Mouse (Mus musculus) forebrain, postnatal 0 days (tissue): Measurements from ENCODE around the gene Sp6. TPM values are rescaled to one million over a fixed set of nuclear protein-coding genes. Genes with fewer than 3 reads are reported as not detected.

ENCODE experiments used
- ATAC-seq: fragments of 200-750 bp; cut with Nextera tagmentation; 2 replicates; pipeline ENCODE4 v1.8.0; 2017; ENCODE audit warnings: mild to moderate bottlenecking, moderate library complexity
- DNase-seq: peaks from one replicate; pipeline ENCODE4 v3.0.0-alpha.2; 2015
- H3K27ac ChIP-seq: fragments of 300-500 bp; sonication (generic); 2 replicates; pipeline ENCODE4 v1.5.1; 2014; ENCODE audit warnings: low read depth, mild to moderate bottlenecking, antibody characterized with exemption, low read length, moderate library complexity, mixed read lengths
- H3K27me3 ChIP-seq: fragments of 300-500 bp; sonication (generic); 2 replicates; pipeline ENCODE4 v1.6.1; 2014; ENCODE audit warnings: mild to moderate bottlenecking, low read length, mixed read lengths; ENCODE audit not compliant: insufficient read depth
- H3K36me3 ChIP-seq: fragments of 300-500 bp; sonication (generic); 2 replicates; pipeline ENCODE4 v1.6.1; 2014; ENCODE audit warnings: mild to moderate bottlenecking, moderate library complexity; ENCODE audit not compliant: insufficient read depth
- H3K4me1 ChIP-seq: fragments of 300-500 bp; sonication (generic); 2 replicates; pipeline ENCODE4 v1.6.1; 2014; ENCODE audit warnings: antibody characterized with exemption; ENCODE audit not compliant: insufficient read depth
- H3K4me2 ChIP-seq: fragments of 300-500 bp; sonication (generic); 2 replicates; pipeline ENCODE4 v1.6.1; 2014; ENCODE audit warnings: low read depth, mild to moderate bottlenecking, moderate library complexity
- H3K4me3 ChIP-seq: fragments of 300-500 bp; sonication (generic); 2 replicates; pipeline ENCODE4 v1.5.1; 2014; ENCODE audit warnings: low read depth, low read length, mixed read lengths
- H3K9ac ChIP-seq: fragments of 300-500 bp; sonication (generic); 2 replicates; pipeline ENCODE4 v1.6.1; 2014; ENCODE audit warnings: mild to moderate bottlenecking
- H3K9me3 ChIP-seq: fragments of 300-500 bp; sonication (generic); 2 replicates; pipeline ENCODE4 v1.6.1; 2016; ENCODE audit warnings: low read length
- CTCF ChIP-seq: sonication (generic); IDR thresholded peaks from 2 replicates; pipeline ENCODE4 v1.5.1; 2016; ENCODE audit warnings: antibody characterized with exemption, control low read depth, low read depth
- WGBS: fragments of 180-500 bp; shearing (Covaris S2); extraction: QIAGEN DNeasy Blood & Tissue Kit; methylation state at CpG from one replicate; pipeline ENCODE4 v1.1.7; 2014; 5-methylcytosine and 5-hydroxymethylcytosine counted together
- polyA plus RNA-seq: library from polyadenylated mRNA; unstranded; fragments of >200 nt; fragmentation: Nextera tagmentation; extraction: Ambion mirVana; gene quantifications from 2 replicates; pipeline ENCODE4 v1.2.1, GENCODE M21; 2015
- total RNA-seq: library from RNA; depleted of rRNA; stranded (reverse); fragments of >200 nt; gene quantifications from 2 replicates; pipeline ENCODE4 v1.2.3, GENCODE M21; 2014

The Sp6 gene
- total and polyA plus RNA-seq, 2 experiments from 2014 or later = 0.75 to 0.86 TPM

DNA sequence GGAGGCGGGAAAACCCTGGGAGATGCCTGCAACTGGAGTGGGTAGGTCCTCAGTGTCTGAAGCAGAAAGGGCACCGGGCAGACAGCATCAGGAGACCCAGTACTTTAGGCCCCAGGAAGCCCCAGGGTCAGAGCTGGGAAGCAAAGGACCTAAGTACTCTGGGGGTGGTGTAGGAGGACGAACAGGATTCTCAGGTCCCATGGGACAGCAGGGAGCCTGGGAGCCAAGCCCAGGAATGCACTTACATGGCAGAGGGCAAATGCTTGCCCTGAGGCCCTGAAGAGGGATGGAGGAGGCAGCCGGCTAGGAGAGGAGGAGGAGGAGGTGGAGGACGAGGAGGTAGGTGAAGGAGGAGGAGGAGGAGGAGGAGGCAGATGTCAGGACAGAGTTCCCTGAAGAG is 18.2 kb upstream of the Sp6 start:
- H3K9me3 ChIP-seq = no peaks in the 10 kb centered on the region
- H3K4me2 ChIP-seq = no peak overlapping the region
- ATAC-seq = no peak
- no peaks in the 10 kb centered on the region for H3K36me3 ChIP-seq
- H3K9ac ChIP-seq = no peak overlapping the region
- no peak for TF ChIP-seq CTCF
- no peak overlapping the region for H3K27ac ChIP-seq
- WGBS = 24% methylated on average over 5 of the region's 5 CpGs
- no peaks in the 10 kb centered on the region; the same call in 1 of the 2 replicates for H3K4me1 ChIP-seq
- no peak overlapping the region for H3K4me3 ChIP-seq
- no peak for DNase-seq
- no peaks in the 10 kb centered on the region for H3K27me3 ChIP-seq

DNA sequence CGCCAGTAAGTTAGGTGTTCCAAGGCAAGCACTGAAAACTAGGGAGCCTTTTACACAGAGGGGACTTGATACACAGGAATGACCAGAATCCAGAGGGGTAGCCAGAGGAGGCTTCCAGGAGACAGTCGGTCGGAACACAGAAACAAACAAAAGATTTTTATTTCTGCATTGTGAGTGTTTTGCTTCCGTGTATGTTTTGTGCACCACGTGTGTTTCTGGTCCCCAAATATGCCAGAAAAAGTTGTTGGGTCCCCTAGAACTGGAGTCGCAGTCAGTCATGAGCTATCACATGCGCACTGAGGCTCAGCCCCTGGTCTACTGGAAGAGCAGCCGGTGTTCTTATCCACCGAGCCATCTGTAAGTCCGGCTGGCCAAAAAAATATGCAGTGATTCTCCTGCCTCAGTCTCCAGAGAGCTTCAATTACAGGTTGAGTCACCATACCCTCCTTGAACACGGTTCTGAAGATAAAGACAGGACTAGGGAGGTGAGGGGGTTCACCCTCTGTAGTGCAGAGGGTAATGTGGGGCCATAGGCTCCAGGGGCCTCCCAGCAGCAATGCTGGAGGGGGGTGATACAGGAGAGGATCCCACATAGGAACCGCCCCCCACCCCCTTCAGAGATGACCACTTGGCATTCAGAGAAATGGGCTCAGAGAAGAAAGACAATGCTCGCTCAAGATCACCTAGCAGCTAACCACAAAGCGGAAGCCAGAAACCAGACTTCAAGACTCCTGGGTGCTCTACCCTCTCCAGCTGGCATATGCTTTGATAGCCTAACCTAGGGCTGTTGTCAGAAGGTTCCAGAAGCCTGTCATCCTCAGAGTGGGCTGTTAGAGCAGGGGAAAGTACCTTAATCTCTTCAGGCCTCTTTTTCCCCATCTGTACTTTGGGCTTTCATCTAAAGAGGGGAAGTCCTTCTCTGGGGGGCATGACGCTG is 17.1 kb upstream of the Sp6 start:
- Histone ChIP-seq H3K4me3 (no peak overlapping the region), H3K4me2 (no peak overlapping the region), H3K27ac (no peak overlapping the region), H3K4me1 (no peaks in the 10 kb centered on the region; the same call in 1 of the 2 replicates), H3K9me3 (no peaks in the 10 kb centered on the region), H3K36me3 (no peaks in the 10 kb centered on the region), H3K9ac (no peak overlapping the region), H3K27me3 (no peaks in the 10 kb centered on the region)
- ATAC-seq (no peak), DNase-seq (no peak)
- WGBS = 78% methylated on average over 15 of the region's 15 CpGs
- no peak for TF ChIP-seq CTCF

DNA sequence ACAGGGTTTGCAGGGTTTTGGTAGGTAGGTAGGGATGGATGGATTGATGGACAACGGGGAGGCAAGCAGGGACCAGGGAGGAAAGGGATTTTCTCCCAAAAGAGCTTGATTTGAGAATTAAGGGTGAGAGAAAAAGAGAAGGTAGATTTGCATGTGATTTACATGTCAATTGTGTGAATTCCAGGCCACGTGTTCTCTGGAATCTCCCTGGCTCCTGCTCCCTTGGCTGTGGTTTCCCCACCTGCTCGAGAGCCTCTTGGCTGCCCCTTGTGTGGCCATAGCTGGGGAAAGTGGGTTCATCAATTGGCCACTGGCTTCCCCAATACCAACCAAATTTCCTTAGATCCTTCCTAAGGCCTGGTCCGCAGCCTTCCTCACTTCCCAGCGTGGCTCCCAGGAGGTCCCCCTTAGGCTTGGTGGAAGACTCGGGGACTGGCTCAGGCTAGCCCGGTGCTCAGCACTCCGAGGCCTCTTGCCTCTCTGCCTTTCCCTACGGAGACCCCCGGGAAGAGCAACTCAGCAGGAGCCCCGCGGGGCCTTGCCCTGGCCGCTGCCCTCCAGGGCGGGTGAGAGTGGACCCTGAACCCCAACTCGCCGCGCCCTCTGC is 16.3 kb upstream of the Sp6 start:
- DNase-seq = peak; percentile 37
- no peaks in the 10 kb centered on the region for H3K9me3 ChIP-seq
- peak overlapping the region; percentile 56 for H3K9ac ChIP-seq
- H3K4me3 ChIP-seq = peak overlapping the region; percentile 32
- no peaks in the 10 kb centered on the region for H3K27me3 ChIP-seq
- 7% methylated on average over 17 of the region's 17 CpGs for WGBS
- H3K4me2 ChIP-seq = peak overlapping the region; percentile 54
- H3K4me1 ChIP-seq = no peaks in the 10 kb centered on the region; the same call in 1 of the 2 replicates
- peak; percentile 61 for ATAC-seq
- TF ChIP-seq CTCF = no peak
- H3K36me3 ChIP-seq = no peaks in the 10 kb centered on the region
- H3K27ac ChIP-seq = no peak overlapping the region

DNA sequence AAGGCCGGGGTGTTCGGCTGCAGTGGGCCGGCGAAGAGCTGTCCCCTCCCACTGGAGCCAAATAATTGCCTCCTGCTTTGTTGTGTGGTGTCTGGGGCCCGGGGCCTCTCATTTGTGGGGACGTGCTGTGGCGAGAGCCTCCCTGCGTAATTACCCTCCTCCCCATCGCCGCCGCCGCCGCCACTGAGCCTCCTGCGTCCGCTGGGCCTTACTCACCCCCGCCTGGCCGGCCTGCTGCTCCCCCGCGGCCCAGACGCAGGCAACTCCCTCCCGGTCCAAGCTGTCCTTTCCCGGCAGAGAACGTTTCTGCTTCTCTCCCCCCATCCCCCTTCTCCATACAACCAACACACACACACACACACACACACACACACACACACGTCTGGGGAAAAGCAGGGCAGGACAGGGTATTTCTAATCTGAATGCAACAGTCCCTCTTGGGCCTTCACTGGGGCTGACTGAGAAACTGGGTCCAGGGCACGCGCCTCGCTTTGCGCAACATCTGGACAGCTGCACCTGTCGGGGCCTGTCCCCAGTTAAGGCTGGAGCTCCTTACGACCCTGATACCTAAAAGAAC is 15.7 kb upstream of the Sp6 start:
- peak overlapping the region; percentile 32 for H3K4me3 ChIP-seq
- WGBS = 5% methylated on average over 30 of the region's 30 CpGs
- no peak for TF ChIP-seq CTCF
- H3K9ac ChIP-seq = peak overlapping the region; percentile 56
- H3K4me2 ChIP-seq = peak overlapping the region; percentile 54
- H3K27ac ChIP-seq = no peak overlapping the region
- H3K9me3 ChIP-seq = no peaks in the 10 kb centered on the region
- H3K27me3 ChIP-seq = no peaks in the 10 kb centered on the region
- no peaks in the 10 kb centered on the region; the same call in 1 of the 2 replicates for H3K4me1 ChIP-seq
- H3K36me3 ChIP-seq = no peaks in the 10 kb centered on the region
- ATAC-seq = peak; percentile 53
- DNase-seq = peak; percentile 20

DNA sequence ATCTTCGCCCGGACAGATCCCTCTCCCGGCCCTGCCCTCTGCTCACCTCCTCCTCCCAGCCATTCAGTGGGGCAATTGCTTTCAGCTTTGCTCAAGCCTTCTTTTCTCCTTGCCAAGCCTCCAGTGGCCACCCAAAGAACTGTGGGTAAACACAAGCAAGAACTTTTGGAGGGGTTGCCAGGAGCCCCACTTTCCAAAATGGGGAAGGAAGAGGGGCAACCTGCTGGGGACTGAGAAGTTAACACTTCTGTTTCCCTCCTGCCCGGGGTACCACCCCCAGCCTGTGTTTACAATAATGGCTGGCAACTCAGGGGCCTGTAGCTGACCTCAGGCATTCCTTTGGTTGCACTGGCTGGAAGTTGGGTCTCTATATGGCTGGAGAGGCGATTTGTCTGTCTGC is 10.0 kb upstream of the Sp6 start:
- Histone ChIP-seq H3K27ac (no peak overlapping the region), H3K9me3 (no peaks in the 10 kb centered on the region), H3K4me3 (no peak overlapping the region), H3K4me1 (no peaks in the 10 kb centered on the region), H3K4me2 (no peak overlapping the region), H3K9ac (no peak overlapping the region), H3K27me3 (no peaks in the 10 kb centered on the region), H3K36me3 (no peaks in the 10 kb centered on the region)
- ATAC-seq (no peak), DNase-seq (no peak)
- no peak for TF ChIP-seq CTCF
- 49% methylated on average over 5 of the region's 5 CpGs for WGBS

DNA sequence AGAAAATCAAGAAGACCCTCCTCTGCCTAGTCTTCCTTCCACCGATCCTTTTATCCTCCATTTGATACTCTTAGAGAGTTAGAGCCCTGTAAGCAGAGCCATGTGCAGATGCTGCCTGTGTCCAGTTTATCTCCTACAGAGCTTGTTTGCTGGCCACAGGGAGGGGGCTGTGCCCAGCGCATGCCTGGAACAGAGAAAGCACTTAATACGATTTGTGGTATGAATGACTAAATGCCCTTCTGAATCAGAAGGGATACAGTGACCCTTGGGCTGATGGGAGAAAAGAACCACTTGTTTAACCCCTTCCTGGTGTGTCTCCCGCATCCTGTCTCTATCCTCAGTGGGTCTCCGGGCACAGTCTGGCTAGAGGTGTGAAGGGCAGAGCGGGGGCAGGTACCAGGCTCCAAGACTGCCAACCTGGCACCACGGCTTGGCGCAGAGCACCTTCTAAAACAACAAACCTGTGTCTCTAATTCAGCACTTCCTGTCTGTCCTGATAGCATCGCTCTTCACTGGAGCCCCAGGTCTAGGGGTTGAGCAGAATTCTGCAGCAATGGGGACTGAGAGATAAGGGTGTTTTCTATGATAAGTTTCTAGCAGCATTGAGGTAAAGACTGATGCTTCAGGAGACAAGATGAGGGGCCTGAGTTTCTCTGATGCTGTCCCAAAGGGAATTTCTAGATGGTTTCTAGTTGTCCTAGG is 6.0 kb upstream of the Sp6 start:
- WGBS = 70% methylated on average over 9 of the region's 9 CpGs
- no peaks in the 10 kb centered on the region for H3K9me3 ChIP-seq
- ATAC-seq = no peak
- no peak overlapping the region for H3K9ac ChIP-seq
- no peak overlapping the region for H3K4me2 ChIP-seq
- no peak for DNase-seq
- H3K27ac ChIP-seq = no peak overlapping the region
- no peaks in the 10 kb centered on the region; the same call in none of the 2 replicates for H3K27me3 ChIP-seq
- no peak for TF ChIP-seq CTCF
- H3K4me3 ChIP-seq = no peak overlapping the region
- no peaks in the 10 kb centered on the region for H3K36me3 ChIP-seq
- no peaks in the 10 kb centered on the region for H3K4me1 ChIP-seq
